Mouse (Mus musculus): ENCODE data around the gene Lcor.

Gene Lcor

GRCm38 (mm10) chr19:41568791-41569190 lies 86.4 kb downstream of the Lcor start:
- DNase-seq (ENCODE audit: low read depth, low spot score) = no peak

GRCm38 (mm10) chr19:41573700-41574099 lies 91.3 kb downstream of the Lcor start:
- no peak for DNase-seq (ENCODE audit: low read depth, low spot score)

GRCm38 (mm10) chr19:41577576-41577975 lies 95.1 kb downstream of the Lcor start:
- no peak for DNase-seq (ENCODE audit: low read depth, low spot score)

- no peak for DNase-seq (ENCODE audit: low read depth, low spot score)
Measured at GRCm38 (mm10) chr19:41579311-41579920, 97.0 kb downstream of the Lcor start.

- DNase-seq (ENCODE audit: low read depth, low spot score) = no peak
Measured at GRCm38 (mm10) chr19:41581706-41582420, 99.4 kb downstream of the Lcor start, which contains the start of gene Gm340. Gene Gm340 (plus strand): TSS chr19:41582370.

- no peak for DNase-seq (ENCODE audit: low read depth, low spot score)
Measured at GRCm38 (mm10) chr19:41582918-41583514, 100.6 kb downstream of the Lcor start.

GRCm38 (mm10) chr19:41586752-41587151 lies 104.3 kb downstream of the Lcor start:
- DNase-seq (ENCODE audit: low read depth, low spot score) = no peak

GRCm38 (mm10) chr19:41587431-41588222 lies 105.2 kb downstream of the Lcor start:
- DNase-seq (ENCODE audit: low read depth, low spot score) = no peak

- no peak for DNase-seq (ENCODE audit: low read depth, low spot score)
Measured at GRCm38 (mm10) chr19:41589026-41589425, 106.6 kb downstream of the Lcor start.

GRCm38 (mm10) chr19:41589681-41590080 lies 107.2 kb downstream of the Lcor start:
- no peak for DNase-seq (ENCODE audit: low read depth, low spot score)

- no peak for DNase-seq (ENCODE audit: low read depth, low spot score)
Measured at GRCm38 (mm10) chr19:41591808-41592207, 109.4 kb downstream of the Lcor start.

- no peak for DNase-seq (ENCODE audit: low read depth, low spot score)
Measured at GRCm38 (mm10) chr19:41597170-41597894, 114.9 kb downstream of the Lcor start.

- DNase-seq (ENCODE audit: low read depth, low spot score) = no peak
Measured at GRCm38 (mm10) chr19:41600647-41601046, 118.2 kb downstream of the Lcor start.

- DNase-seq (ENCODE audit: low read depth, low spot score) = no peak
Measured at GRCm38 (mm10) chr19:41606208-41606987, 124.0 kb downstream of the Lcor start.

- DNase-seq (ENCODE audit: low read depth, low spot score) = no peak
Measured at GRCm38 (mm10) chr19:41611683-41612082, 129.2 kb downstream of the Lcor start.
